9 mouse cellular contexts compared by ENCODE assay signal in the genomic region with DNA sequence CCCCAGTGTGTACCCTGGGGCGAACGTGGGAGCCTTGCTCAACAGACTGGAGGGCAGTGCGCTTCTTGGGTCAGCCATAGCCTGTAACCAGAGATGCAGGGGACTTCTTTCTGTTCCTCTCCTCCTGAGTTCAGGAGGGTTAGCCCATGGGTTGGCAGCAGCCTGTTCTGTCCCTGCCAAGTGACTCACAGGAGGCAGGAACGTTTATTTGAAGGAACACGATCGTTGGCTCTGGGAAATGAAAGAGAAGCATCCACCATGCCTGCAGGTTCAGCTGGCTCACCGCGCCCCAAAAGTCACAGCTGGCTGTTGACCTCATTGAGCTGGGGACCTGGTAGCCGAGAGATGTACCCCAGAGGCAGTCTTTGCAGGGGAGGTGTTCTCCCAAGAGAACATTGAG.
DNase-seq lines count a peak whose midpoint lies in the region; ATAC-seq and TF ChIP-seq lines count a peak whose summit lies in the region.
"Had no signal": no experiment of that assay in that cellular context is flagged by ENCODE, and none has a peak within 500 bp of the region (broad histone marks: within the 10 kb centered on the region; RNA-seq: fewer than 3 reads in every experiment).

No protein-coding gene starts in this region.

- peak; percentile 60 to 66 for DNase-seq in cerebellum, adult 18-20 months
- no peak for DNase-seq in cerebellum, adult 11 months
- DNase-seq in Patski (ENCODE audit: low read depth, low spot score) = no peak
- peak; percentile 84 for DNase-seq in gastrocnemius, adult 2 months
- no peak for DNase-seq in ovary, postnatal 14 days (ENCODE audit: low spot score)
- DNase-seq in kidney, adult 8-10 months = no peak
- no peak for DNase-seq in thymus, postnatal 25 days

- peaks cover 77% of the 10 kb centered on the region for H3K4me1 ChIP-seq in midbrain, embryonic 12.5 days

- CTCF ChIA-PET in Patski (lab: Charles Lee) = interaction anchor here (0.7 to 2.3 kb wide), 3 partner anchors 10 to 162 kb away, joined by 3 to 11 read pairs (median 4); no protein-coding TSS in a partner anchor

- no peak overlapping the region for H3K4me2 ChIP-seq in midbrain, embryonic 12.5 days (replicated peaks)

- intact Hi-C loops in gastrocnemius, adult 2 months (cut with DNase I) = no loop called here

- ATAC-seq in Patski = peak; percentile 33
- no peak for ATAC-seq in midbrain, embryonic 12.5 days (ENCODE audit: low FRiP score, low read depth)

- H3K27ac ChIP-seq in gastrocnemius, adult 2 months = peak overlapping the region; percentile 79
- peak overlapping the region; percentile 85 for H3K27ac ChIP-seq in midbrain, embryonic 12.5 days (replicated peaks)

- no peaks in the 10 kb centered on the region for H3K27me3 ChIP-seq in Patski
- peaks cover 75% of the 10 kb centered on the region for H3K27me3 ChIP-seq in midbrain, embryonic 12.5 days

- no peak for TF ChIP-seq CTCF in Patski (IDR thresholded peaks at IDR 0.05)
- no peak for TF ChIP-seq CTCF in gastrocnemius, adult 2 months (IDR thresholded peaks at IDR 0.05)

- in situ Hi-C loops in Patski (cut with MboI; ENCODE audit: low pct_unique_long_range_greater_than_20kb) = no loop called here

- POLR2A ChIA-PET in Patski (lab: Charles Lee) = interaction anchor here (1.0 to 1.1 kb wide), 3 partner anchors 9 to 12 kb away, joined by 3 to 4 read pairs (median 3); no protein-coding TSS in a partner anchor

- H3K36me3 ChIP-seq in midbrain, embryonic 12.5 days = no peaks in the 10 kb centered on the region

- no peaks in the 10 kb centered on the region for H3K9me3 ChIP-seq in midbrain, embryonic 12.5 days
- H3K9me3 ChIP-seq: megakaryocyte, embryonic 14.5 days had no signal

- H3K4me3 ChIP-seq in gastrocnemius, adult 2 months = peak overlapping the region; percentile 29
- H3K4me3 ChIP-seq in midbrain, embryonic 12.5 days = no peak overlapping the region
- H3K4me3 ChIP-seq: megakaryocyte, embryonic 14.5 days had no signal

- H3K9ac ChIP-seq in midbrain, embryonic 12.5 days (replicated peaks) = no peak overlapping the region

- 49% methylated on average over 9 of the region's 9 CpGs for WGBS in midbrain, embryonic 12.5 days

Comparison
In these comparisons a context has a peak if more than half of its experiments do, and no peak if none do; other contexts are left out.
1. DNase-seq: peak in cerebellum, adult 18-20 months (2 of 2) and gastrocnemius, adult 2 months (single experiment); none in cerebellum, adult 11 months (single experiment), Patski (single experiment), ovary, postnatal 14 days (single experiment), kidney, adult 8-10 months (0 of 2) and thymus, postnatal 25 days (single experiment).